Mouse (Mus musculus) forebrain, embryonic 15.5 days (tissue): ENCODE measurements around the gene Pfas. TPM values are rescaled to one million over a fixed set of nuclear protein-coding genes. Genes with fewer than 3 reads are reported as not detected.
"Not testable (repeated sequence)": the region's sequence is repeated elsewhere in the genome, so short reads cannot be mapped to it uniquely, and the experiment has no call there.

Experiments
- ATAC-seq: fragments of 200-750 bp; cut with Nextera tagmentation; replicated peaks from 2 replicates; pipeline ENCODE4 v1.8.0; 2017; ENCODE audit warnings: mild to moderate bottlenecking, moderate TSS enrichment, moderate library complexity
- H3K27ac ChIP-seq: fragments of 300-500 bp; sonication (generic); replicated peaks from 2 replicates; pipeline ENCODE4 v1.5.1; 2015; ENCODE audit warnings: mild to moderate bottlenecking, inconsistent platforms
- H3K27me3 ChIP-seq: fragments of 300-500 bp; sonication (generic); 2 replicates; pipeline ENCODE4 v1.6.1; 2015; ENCODE audit warnings: inconsistent platforms
- H3K36me3 ChIP-seq: fragments of 300-500 bp; sonication (generic); 2 replicates; pipeline ENCODE4 v1.6.1; 2015; ENCODE audit warnings: mild to moderate bottlenecking, inconsistent platforms
- H3K4me1 ChIP-seq: fragments of 300-500 bp; sonication (generic); 2 replicates; pipeline ENCODE4 v1.6.1; 2015; ENCODE audit warnings: inconsistent platforms
- H3K4me2 ChIP-seq: fragments of 300-500 bp; sonication (generic); replicated peaks from 2 replicates; pipeline ENCODE4 v1.6.1; 2015; ENCODE audit warnings: mild to moderate bottlenecking, inconsistent platforms
- H3K4me3 ChIP-seq: fragments of 300-500 bp; sonication (generic); 2 replicates; pipeline ENCODE4 v1.5.1; 2015; ENCODE audit warnings: mild to moderate bottlenecking, inconsistent platforms
- H3K9ac ChIP-seq: fragments of 300-500 bp; sonication (generic); replicated peaks from 2 replicates; pipeline ENCODE4 v1.6.1; 2015; ENCODE audit warnings: mild to moderate bottlenecking, inconsistent platforms
- H3K9me3 ChIP-seq: fragments of 300-500 bp; sonication (generic); 2 replicates; pipeline ENCODE4 v1.6.1; 2016; ENCODE audit warnings: inconsistent platforms
- whole genome bisulfite sequencing: fragments of 180-500 bp; shearing (Covaris S2); methylation state at CpG from one replicate; pipeline ENCODE4 v1.1.7; 2015; ENCODE audit warnings: mixed read lengths; 5-methylcytosine and 5-hydroxymethylcytosine counted together
- polyA plus RNA-seq: library from polyadenylated mRNA; unstranded; fragments of >200 nt; fragmentation: Nextera tagmentation; extraction: Ambion mirVana; gene quantifications from 2 replicates; pipeline ENCODE4 v1.2.1, GENCODE M21; 2015

Pfas gene
- polyA plus RNA-seq, 1 experiment from 2014 or later: 22.5 TPM

DNA sequence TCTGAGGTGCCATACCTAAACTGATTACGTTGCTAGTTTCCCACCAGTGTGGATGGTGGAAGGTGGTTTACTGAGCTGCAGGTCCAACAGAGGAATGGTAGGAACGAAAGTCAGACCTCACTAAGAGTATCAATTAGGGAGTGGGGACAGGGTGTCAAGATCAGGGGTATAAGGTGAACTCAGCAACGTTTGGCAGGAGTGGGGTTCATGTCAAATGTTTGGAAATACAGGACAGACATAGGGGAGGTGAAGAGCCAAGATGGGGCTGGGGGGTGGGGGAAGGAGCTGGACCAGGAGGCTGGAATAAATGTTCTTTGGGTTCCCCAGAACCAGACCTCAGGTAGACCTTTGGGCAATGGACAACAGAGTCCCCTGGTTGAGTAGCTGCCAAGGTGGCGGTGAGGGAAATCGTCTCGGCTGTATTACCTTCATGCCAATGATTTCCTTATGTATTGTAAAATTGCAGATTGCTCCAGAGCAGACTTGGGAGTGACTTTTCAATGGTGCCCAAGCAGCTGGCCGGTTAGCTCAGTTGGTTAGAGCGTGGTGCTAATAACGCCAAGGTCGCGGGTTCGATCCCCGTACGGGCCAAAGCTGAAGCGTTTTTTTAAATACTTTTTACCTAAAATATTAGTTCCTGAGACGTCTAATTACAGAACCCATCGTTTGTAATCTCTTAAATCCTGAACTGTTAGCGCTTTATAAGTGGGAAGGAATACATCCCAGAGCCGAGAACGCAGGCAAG lies 28.4 kb upstream of the Pfas start:
- Histone ChIP-seq H3K36me3 (peaks cover 29% of the 10 kb centered on the region), H3K27ac (peak overlapping the region; percentile 81), H3K4me1 (peaks cover 30% of the 10 kb centered on the region), H3K27me3 (no peaks in the 10 kb centered on the region), H3K4me2 (peak overlapping the region; percentile 49), H3K9ac (peak overlapping the region; percentile 62), H3K9me3 (no peaks in the 10 kb centered on the region), H3K4me3 (peak overlapping the region; percentile 59)
- WGBS: 9% methylated on average over 20 of the region's 20 CpGs
- no peak for ATAC-seq

GRCm38 (mm10) chr11:69035849-69036248 lies 27.6 kb upstream of the Pfas start:
- Histone ChIP-seq H3K27ac (peak overlapping the region; percentile 71), H3K4me2 (peak overlapping the region; percentile 49), H3K9me3 (no peaks in the 10 kb centered on the region), H3K9ac (peak overlapping the region; percentile 16; the same call in 1 of the 2 replicates), H3K4me1 (peaks cover 30% of the 10 kb centered on the region), H3K36me3 (peaks cover 37% of the 10 kb centered on the region), H3K4me3 (peak overlapping the region; percentile 59), H3K27me3 (no peaks in the 10 kb centered on the region)
- 4% methylated on average over 8 of the region's 8 CpGs for WGBS
- ATAC-seq: peak; percentile 14; the same call in 1 of the 2 replicates

GRCm38 (mm10) chr11:69035411-69035810 lies 27.2 kb upstream of the Pfas start:
- Histone ChIP-seq H3K9me3 (no peaks in the 10 kb centered on the region), H3K27me3 (no peaks in the 10 kb centered on the region), H3K4me3 (peak overlapping the region; percentile 59; the same call in 1 of the 2 replicates), H3K27ac (peak overlapping the region; percentile 71), H3K36me3 (peaks cover 42% of the 10 kb centered on the region), H3K4me2 (peak overlapping the region; percentile 49), H3K4me1 (peaks cover 30% of the 10 kb centered on the region), H3K9ac (peak overlapping the region; percentile 16; the same call in 1 of the 2 replicates)
- WGBS: 79% methylated on average over 9 of the region's 9 CpGs
- no peak for ATAC-seq

- Histone ChIP-seq H3K9ac (no peak overlapping the region), H3K27me3 (no peaks in the 10 kb centered on the region), H3K4me2 (no peak overlapping the region), H3K9me3 (no peaks in the 10 kb centered on the region), H3K4me3 (no peak overlapping the region), H3K4me1 (peaks cover 30% of the 10 kb centered on the region), H3K36me3 (peaks cover 50% of the 10 kb centered on the region), H3K27ac (no peak overlapping the region)
- WGBS: 95% methylated on average over 3 of the region's 3 CpGs
- ATAC-seq: no peak
These were observed 26.3 kb upstream of the Pfas start for GRCm38 (mm10) chr11:69034585-69034984.

- Histone ChIP-seq H3K9me3 (no peaks in the 10 kb centered on the region), H3K4me2 (no peak overlapping the region), H3K27me3 (no peaks in the 10 kb centered on the region), H3K4me3 (no peak overlapping the region), H3K27ac (no peak overlapping the region), H3K9ac (no peak overlapping the region), H3K36me3 (peaks cover 56% of the 10 kb centered on the region), H3K4me1 (peaks cover 19% of the 10 kb centered on the region)
- ATAC-seq: no peak
- 87% methylated on average over 9 of the region's 9 CpGs for WGBS
These were observed 25.3 kb upstream of the Pfas start for GRCm38 (mm10) chr11:69033552-69033951.

DNA sequence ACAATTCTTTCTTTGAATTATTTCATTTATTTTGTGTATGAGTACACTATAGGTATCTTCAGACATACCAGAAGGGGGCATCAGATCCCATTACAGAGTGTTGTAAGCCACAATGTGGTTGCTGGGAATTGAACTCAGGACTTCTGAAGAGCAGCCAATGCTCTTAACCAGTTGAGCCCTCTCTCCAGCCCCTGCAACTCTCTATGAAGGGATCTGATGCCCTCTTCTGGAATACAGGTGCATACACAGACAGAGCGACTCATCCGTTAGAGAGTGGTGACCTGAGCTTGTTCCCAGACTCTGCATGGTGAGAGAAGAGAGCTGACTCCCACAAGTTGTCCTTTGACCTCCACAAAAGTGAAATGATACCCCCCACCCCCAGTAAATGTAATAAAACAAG lies 20.5 kb upstream of the Pfas start:
- 58% methylated on average over 2 of the region's 2 CpGs for WGBS
- no peak overlapping the region for H3K4me3 ChIP-seq
- no peak overlapping the region for H3K27ac ChIP-seq
- H3K4me1 ChIP-seq: no peaks in the 10 kb centered on the region
- H3K9ac ChIP-seq: no peak overlapping the region
- no peaks in the 10 kb centered on the region for H3K27me3 ChIP-seq
- no peak overlapping the region for H3K4me2 ChIP-seq
- H3K9me3 ChIP-seq: no peaks in the 10 kb centered on the region
- no peak for ATAC-seq
- peaks cover 93% of the 10 kb centered on the region for H3K36me3 ChIP-seq

GRCm38 (mm10) chr11:69026562-69026961 lies 18.3 kb upstream of the Pfas start:
- no peaks in the 10 kb centered on the region for H3K27me3 ChIP-seq
- no peak overlapping the region for H3K9ac ChIP-seq
- no peak overlapping the region for H3K4me2 ChIP-seq
- H3K4me1 ChIP-seq: no peaks in the 10 kb centered on the region
- H3K27ac ChIP-seq: no peak overlapping the region
- H3K4me3 ChIP-seq: no peak overlapping the region
- 89% methylated on average over 3 of the region's 3 CpGs for WGBS
- H3K9me3 ChIP-seq: no peaks in the 10 kb centered on the region
- H3K36me3 ChIP-seq: peaks cover 95% of the 10 kb centered on the region
- no peak for ATAC-seq

- peaks cover 11% of the 10 kb centered on the region for H3K4me1 ChIP-seq
- no peak overlapping the region for H3K4me2 ChIP-seq
- no peak overlapping the region for H3K4me3 ChIP-seq
- no peak for ATAC-seq
- H3K36me3 ChIP-seq: peaks cover 41% of the 10 kb centered on the region
- no peaks in the 10 kb centered on the region for H3K9me3 ChIP-seq
- H3K27ac ChIP-seq: no peak overlapping the region
- H3K27me3 ChIP-seq: no peaks in the 10 kb centered on the region
- no peak overlapping the region for H3K9ac ChIP-seq
These were observed 12.4 kb upstream of the Pfas start for GRCm38 (mm10) chr11:69020691-69021090.

- Histone ChIP-seq H3K9me3 (no peaks in the 10 kb centered on the region), H3K27ac (peak overlapping the region; percentile 94), H3K4me2 (peak overlapping the region; percentile 60), H3K9ac (peak overlapping the region; percentile 94), H3K4me3 (peak overlapping the region; percentile 68), H3K27me3 (no peaks in the 10 kb centered on the region), H3K36me3 (peaks cover 2% of the 10 kb centered on the region), H3K4me1 (peaks cover 22% of the 10 kb centered on the region)
- WGBS: 60% methylated on average over 3 of the region's 3 CpGs
- no peak for ATAC-seq
These were observed 8.5 kb upstream of the Pfas start for GRCm38 (mm10) chr11:69016755-69017154.

- peak within 1 kb of the TSS; percentile 94 for H3K9ac ChIP-seq
- H3K4me1 ChIP-seq: peaks cover 30% of the 10 kb centered on the region
- no peaks in the 10 kb centered on the region for H3K9me3 ChIP-seq
- 3% methylated on average over 38 of the region's 38 CpGs for WGBS
- H3K27me3 ChIP-seq: no peaks in the 10 kb centered on the region
- peak within 1 kb of the TSS; percentile 60 for H3K4me2 ChIP-seq
- ATAC-seq: peak; percentile 96
- H3K4me3 ChIP-seq: peak within 1 kb of the TSS; percentile 68
- H3K36me3 ChIP-seq: no peaks in the 10 kb centered on the region
- peak within 1 kb of the TSS; percentile 94 for H3K27ac ChIP-seq
These were observed 7.6 kb upstream of the Pfas start, which contains the start of gene Ctc1 for GRCm38 (mm10) chr11:69015644-69016441. Gene Ctc1 (plus strand): TSS chr11:69015911.

- Histone ChIP-seq H3K9ac (peak overlapping the region; percentile 63), H3K4me1 (peaks cover 42% of the 10 kb centered on the region), H3K27ac (peak overlapping the region; percentile 90), H3K27me3 (no peaks in the 10 kb centered on the region), H3K4me3 (peak overlapping the region; percentile 56), H3K36me3 (no peaks in the 10 kb centered on the region), H3K4me2 (peak overlapping the region; percentile 86), H3K9me3 (no peaks in the 10 kb centered on the region)
- peak; percentile 63 for ATAC-seq
- 2% methylated on average over 18 of the region's 18 CpGs for WGBS
These were observed 3.9 kb upstream of the Pfas start for GRCm38 (mm10) chr11:69012071-69012601.

GRCm38 (mm10) chr11:69011445-69011844 lies 3.2 kb upstream of the Pfas start:
- peaks cover 39% of the 10 kb centered on the region for H3K4me1 ChIP-seq
- H3K27ac ChIP-seq: peak overlapping the region; percentile 90
- ATAC-seq, H3K36me3 ChIP-seq, H3K27me3 ChIP-seq, H3K9me3 ChIP-seq: not testable (repeated sequence)
- H3K9ac ChIP-seq: 0 out of 2 replicates have a peak overlapping the region, but pooled peaks have one; percentile 63
- 76% methylated on average over 2 of the region's 2 CpGs for WGBS
- H3K4me2 ChIP-seq: peak overlapping the region; percentile 86
- H3K4me3 ChIP-seq: peak overlapping the region; percentile 56
